Mouse (Mus musculus) bone marrow macrophage, adult 2 months (primary cell): ENCODE results near the gene Gle1. TPM values are rescaled to one million over a fixed set of nuclear protein-coding genes. Genes with fewer than 3 reads are reported as not detected.

ENCODE experiments used
- H3K27ac ChIP-seq: 2 replicates; pipeline ENCODE4 v1.5.1; 2012; ENCODE audit warnings: low read depth, low read length; ENCODE audit not compliant: insufficient read depth
- H3K4me1 ChIP-seq: 2 replicates; pipeline ENCODE4 v1.6.1; 2012; ENCODE audit warnings: low read length; ENCODE audit not compliant: control insufficient read depth, insufficient read depth
- H3K4me3 ChIP-seq: 2 replicates; pipeline ENCODE4 v1.5.1; 2012; ENCODE audit warnings: mild to moderate bottlenecking, low read length, moderate library complexity; ENCODE audit not compliant: insufficient read depth
- CTCF ChIP-seq: IDR thresholded peaks from 2 replicates; pipeline ENCODE4 v1.5.1; 2012; ENCODE audit warnings: low read depth, mild to moderate bottlenecking, low read length, moderate library complexity
- POLR2A ChIP-seq: IDR thresholded peaks from 2 replicates; pipeline ENCODE4 v1.6.1; 2012; ENCODE audit warnings: mild to moderate bottlenecking, low read depth, low read length, borderline replicate concordance
- polyA plus RNA-seq: library from polyadenylated mRNA; stranded (reverse); fragments of >200 nt; gene quantifications from 2 replicates; pipeline ENCODE4 v1.2.4, GENCODE M21; 2012; ENCODE audit not compliant: missing spikeins, insufficient read depth, insufficient read length

Gene Gle1
- polyA plus RNA-seq, 1 experiment, result 19.0 TPM

- no peak overlapping the region for H3K4me3 ChIP-seq
- no peaks in the 10 kb centered on the region for H3K4me1 ChIP-seq
- TF ChIP-seq CTCF (no peak), POLR2A (no peak)
- no peak overlapping the region for H3K27ac ChIP-seq
Observed at GRCm38 (mm10) chr2:29980661-29981060, 45.4 kb downstream of the Gle1 start.

DNA sequence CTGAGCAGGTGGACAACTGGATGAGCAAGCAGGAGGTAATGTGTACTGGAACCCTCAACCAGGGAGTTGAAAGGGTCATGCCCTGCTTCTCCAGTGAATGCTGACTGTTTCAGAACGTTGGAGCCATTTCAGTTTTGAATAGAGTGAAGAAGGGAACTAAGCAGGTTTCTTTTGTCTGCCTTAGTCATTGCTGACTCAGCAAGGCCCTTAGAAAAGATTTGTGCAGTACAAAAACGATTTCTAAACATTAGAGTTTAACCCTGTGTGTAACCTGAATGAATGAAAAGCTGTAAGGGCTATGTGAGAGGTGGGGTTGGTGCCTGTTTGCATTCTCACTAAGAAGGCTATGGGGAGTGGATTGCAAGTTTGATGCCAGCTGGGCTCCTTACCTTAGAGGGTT is 56.7 kb downstream of the Gle1 start:
- no peak for TF ChIP-seq POLR2A
- TF ChIP-seq CTCF, result no peak
- Histone ChIP-seq H3K4me1 (peaks cover 3% of the 10 kb centered on the region), H3K4me3 (no peak overlapping the region), H3K27ac (no peak overlapping the region)

DNA sequence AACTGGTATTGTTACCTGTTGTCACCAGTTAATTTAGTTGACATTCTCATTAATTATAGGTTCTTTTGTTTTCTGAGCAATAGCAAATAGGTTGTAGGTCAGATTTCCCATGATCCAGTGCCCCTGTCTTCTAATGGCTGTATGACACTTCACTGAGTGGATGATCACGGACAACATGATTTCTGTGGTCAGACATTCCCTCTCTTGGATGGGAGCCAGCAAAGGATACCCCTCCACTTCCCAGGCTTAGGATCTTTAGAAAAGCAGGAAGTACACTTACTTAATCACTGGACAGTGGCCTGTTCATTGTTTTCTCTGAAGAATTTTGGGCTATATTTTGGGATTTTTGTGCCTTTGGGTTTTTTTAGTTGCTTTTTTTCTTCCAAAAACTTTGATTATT is 73.9 kb downstream of the Gle1 start:
- H3K4me1 ChIP-seq, result no peaks in the 10 kb centered on the region
- no peak for TF ChIP-seq CTCF
- no peak for TF ChIP-seq POLR2A
- no peak overlapping the region for H3K27ac ChIP-seq
- H3K4me3 ChIP-seq, result no peak overlapping the region

Other genes with a start within 250 kb of the Gle1 start
- gene Gm13420, start 183.7 kb upstream of the Gle1 start, polyA plus RNA-seq, result not detected in 2 replicates
- gene Gm13547, start 176.1 kb upstream of the Gle1 start, polyA plus RNA-seq, result 1.1 TPM in 1 of 2 replicates, not detected in the other
- gene Coq4, start 147.9 kb upstream of the Gle1 start, polyA plus RNA-seq, result 7.2 and 7.7 TPM in 2 replicates
- gene Trub2, start 146.9 kb upstream of the Gle1 start, polyA plus RNA-seq, result 18.0 and 19.0 TPM in 2 replicates
- 14.0 and 15.3 TPM in 2 replicates for gene Slc27a4, start 132.8 kb upstream of the Gle1 start, polyA plus RNA-seq
- 27.7 and 37.4 TPM in 2 replicates for gene Urm1, start 115.4 kb upstream of the Gle1 start, polyA plus RNA-seq
- 7.9 and 10.1 TPM in 2 replicates for gene Cercam, start 66.3 kb upstream of the Gle1 start, polyA plus RNA-seq
- gene Odf2, start 46.2 kb upstream of the Gle1 start, polyA plus RNA-seq, result 49.8 and 50.6 TPM in 2 replicates
- gene Sptan1, start 30.1 kb downstream of the Gle1 start, polyA plus RNA-seq, result 98.2 and 109 TPM in 2 replicates
- gene Wdr34, start 113.5 kb downstream of the Gle1 start, polyA plus RNA-seq, result 8.2 TPM in 2 replicates
- 167 and 173 TPM in 2 replicates for gene Set, start 122.0 kb downstream of the Gle1 start, polyA plus RNA-seq
- 6.6 and 7.2 TPM in 2 replicates for gene Pkn3, start 142.3 kb downstream of the Gle1 start, polyA plus RNA-seq
- 23.7 and 28.2 TPM in 2 replicates for gene Zdhhc12, start 158.2 kb downstream of the Gle1 start, polyA plus RNA-seq
- gene Zer1, start 189.2 kb downstream of the Gle1 start, polyA plus RNA-seq, result 22.8 and 26.8 TPM in 2 replicates
- gene Tbc1d13, start 198.3 kb downstream of the Gle1 start, polyA plus RNA-seq, result 95.7 and 107 TPM in 2 replicates
- gene Endog, start 236.1 kb downstream of the Gle1 start, polyA plus RNA-seq, result 5.4 and 6.4 TPM in 2 replicates
- 12.5 and 12.9 TPM in 2 replicates for gene Spout1, start 243.0 kb downstream of the Gle1 start, polyA plus RNA-seq